In the genomic region with DNA sequence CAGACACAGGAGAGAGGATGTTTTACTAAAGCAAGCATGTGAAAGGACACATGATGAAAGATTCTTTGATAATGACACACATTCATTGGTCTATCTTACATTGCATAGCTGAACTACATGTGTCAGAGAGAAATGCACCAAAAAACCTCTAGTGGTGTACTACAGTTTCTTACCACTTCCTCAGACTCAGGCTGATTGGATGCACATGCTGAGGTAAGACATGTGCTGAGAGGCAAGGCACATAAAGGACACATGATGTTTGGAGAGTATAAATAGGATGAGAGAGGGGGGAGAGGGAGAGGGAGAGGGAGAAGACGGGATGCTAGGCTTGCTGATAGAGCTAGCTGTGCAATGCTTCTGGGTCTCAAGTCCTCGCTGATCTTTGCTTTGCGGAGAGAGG, we compare ENCODE assay signal across 23 mouse cellular contexts.
DNase-seq lines count a peak whose midpoint lies in the region; ATAC-seq and TF ChIP-seq lines count a peak whose summit lies in the region.
"Had no signal": no experiment of that assay in that cellular context is flagged by ENCODE, and none has a peak within 500 bp of the region (broad histone marks: within the 10 kb centered on the region; RNA-seq: fewer than 3 reads in every experiment).

No protein-coding gene starts in this region.

- H3K27me3 ChIP-seq in forebrain, postnatal 0 days (ENCODE audit: insufficient read depth, low read length): no peaks in the 10 kb centered on the region
- H3K27me3 ChIP-seq in forebrain, embryonic 16.5 days (replicated peaks; ENCODE audit: control insufficient read depth, insufficient read depth, low read length): 0 out of 2 replicates have a peak, but pooled peaks cover 3% of the 10 kb centered on the region
- H3K27me3 ChIP-seq in midbrain, embryonic 15.5 days (replicated peaks): no peaks in the 10 kb centered on the region
- no peaks in the 10 kb centered on the region for H3K27me3 ChIP-seq in midbrain, embryonic 13.5 days
- H3K27me3 ChIP-seq: limb, embryonic 12.5 days; megakaryocyte, embryonic 14.5 days; neural tube, embryonic 13.5 days had no signal

- no peak overlapping the region for H3K27ac ChIP-seq in forebrain, postnatal 0 days (ENCODE audit: low read depth, low read length)
- no peak overlapping the region for H3K27ac ChIP-seq in forebrain, embryonic 16.5 days (ENCODE audit: low read length)
- H3K27ac ChIP-seq in midbrain, embryonic 15.5 days: no peak overlapping the region
- H3K27ac ChIP-seq in midbrain, embryonic 13.5 days: no peak overlapping the region
- H3K27ac ChIP-seq: hindbrain, embryonic 10.5 days; limb, embryonic 12.5 days; liver, embryonic 14.5 days; neural tube, embryonic 13.5 days had no signal

- H3K4me1 ChIP-seq in forebrain, postnatal 0 days (ENCODE audit: insufficient read depth): no peaks in the 10 kb centered on the region
- H3K4me1 ChIP-seq in forebrain, embryonic 16.5 days (replicated peaks; ENCODE audit: control insufficient read depth, insufficient read depth, low read length): no peaks in the 10 kb centered on the region
- H3K4me1 ChIP-seq in midbrain, embryonic 15.5 days: no peaks in the 10 kb centered on the region
- no peaks in the 10 kb centered on the region for H3K4me1 ChIP-seq in midbrain, embryonic 13.5 days (replicated peaks)
- H3K4me1 ChIP-seq: hindbrain, embryonic 10.5 days; limb, embryonic 12.5 days; megakaryocyte, embryonic 14.5 days; neural tube, embryonic 13.5 days had no signal

- 88% methylated on average over 2 of the region's 3 CpGs for WGBS in forebrain, postnatal 0 days
- 83% methylated on average over 3 of the region's 3 CpGs for WGBS in forebrain, embryonic 16.5 days
- 100% methylated on average over 2 of the region's 3 CpGs for WGBS in midbrain, embryonic 15.5 days
- 100% methylated on average over 2 of the region's 3 CpGs for WGBS in midbrain, embryonic 13.5 days

- no peak for TF ChIP-seq CTCF in forebrain, postnatal 0 days (IDR thresholded peaks at IDR 0.05; ENCODE audit: low read depth)

- no peak overlapping the region for H3K9ac ChIP-seq in forebrain, postnatal 0 days
- H3K9ac ChIP-seq in forebrain, embryonic 16.5 days (replicated peaks; ENCODE audit: low read depth, low read length): no peak overlapping the region
- H3K9ac ChIP-seq in midbrain, embryonic 15.5 days: no peak overlapping the region
- no peak overlapping the region for H3K9ac ChIP-seq in midbrain, embryonic 13.5 days (replicated peaks)
- H3K9ac ChIP-seq: limb, embryonic 12.5 days; liver, embryonic 14.5 days; neural tube, embryonic 13.5 days had no signal

- H3K36me3 ChIP-seq in forebrain, postnatal 0 days (ENCODE audit: insufficient read depth): no peaks in the 10 kb centered on the region
- no peaks in the 10 kb centered on the region for H3K36me3 ChIP-seq in forebrain, embryonic 16.5 days (ENCODE audit: control insufficient read depth, insufficient read depth)
- no peaks in the 10 kb centered on the region for H3K36me3 ChIP-seq in midbrain, embryonic 15.5 days (replicated peaks)
- H3K36me3 ChIP-seq in midbrain, embryonic 13.5 days: no peaks in the 10 kb centered on the region
- H3K36me3 ChIP-seq: hindbrain, embryonic 10.5 days; limb, embryonic 12.5 days; neural tube, embryonic 13.5 days had no signal

- peak; percentile 58 for ATAC-seq in forebrain, postnatal 0 days
- no peak for ATAC-seq in forebrain, embryonic 16.5 days
- ATAC-seq in midbrain, embryonic 15.5 days (replicated peaks): 0 out of 2 replicates have a peak, but pooled peaks have one; percentile 30
- ATAC-seq in midbrain, embryonic 13.5 days: no peak
- peak; percentile 38 for ATAC-seq in common myeloid progenitor, adult 5-6 weeks (replicated peaks; ENCODE audit: low read depth, poor library complexity, severe bottlenecking)
- ATAC-seq: forebrain, embryonic 14.5 days; inflammation-experienced regulatory T-cells, adult 6 months had no signal

- H3K4me2 ChIP-seq in forebrain, postnatal 0 days (ENCODE audit: low read depth): no peak overlapping the region
- H3K4me2 ChIP-seq in forebrain, embryonic 16.5 days (ENCODE audit: low read length): no peak overlapping the region
- H3K4me2 ChIP-seq in midbrain, embryonic 15.5 days: no peak overlapping the region
- no peak overlapping the region for H3K4me2 ChIP-seq in midbrain, embryonic 13.5 days (replicated peaks)
- H3K4me2 ChIP-seq: limb, embryonic 12.5 days; neural tube, embryonic 13.5 days had no signal

- no peaks in the 10 kb centered on the region for H3K9me3 ChIP-seq in forebrain, postnatal 0 days (ENCODE audit: low read length)
- no peaks in the 10 kb centered on the region for H3K9me3 ChIP-seq in forebrain, embryonic 16.5 days (ENCODE audit: control insufficient read depth, low read length)
- H3K9me3 ChIP-seq in midbrain, embryonic 15.5 days: no peaks in the 10 kb centered on the region
- H3K9me3 ChIP-seq in midbrain, embryonic 13.5 days: no peaks in the 10 kb centered on the region
- H3K9me3 ChIP-seq: limb, embryonic 12.5 days; megakaryocyte, embryonic 14.5 days; neural tube, embryonic 13.5 days had no signal

- DNase-seq in forebrain, postnatal 0 days: no peak
- DNase-seq in cerebellum, adult 9-11 months: no peak
- no peak for DNase-seq in left cerebral cortex, adult 9 months (ENCODE audit: low spot score in 2 of 2)
- DNase-seq: adrenal gland, postnatal 14 days; B cell, adult 2 months; cerebellum, adult 11-12 months; cerebellum, postnatal 25 days; kidney, adult 8-10 months; kidney, postnatal 25 days; right cerebral cortex, postnatal 14 days; spleen, adult 18-20 months; thymus, postnatal 4 days had no signal

- H3K4me3 ChIP-seq in forebrain, postnatal 0 days (ENCODE audit: low read depth, low read length): no peak overlapping the region
- H3K4me3 ChIP-seq in forebrain, embryonic 16.5 days (replicated peaks; ENCODE audit: low read length): no peak overlapping the region
- H3K4me3 ChIP-seq in midbrain, embryonic 15.5 days: no peak overlapping the region
- H3K4me3 ChIP-seq in midbrain, embryonic 13.5 days (replicated peaks): no peak overlapping the region
- H3K4me3 ChIP-seq: hindbrain, embryonic 10.5 days; limb, embryonic 12.5 days; megakaryocyte, embryonic 14.5 days; neural tube, embryonic 13.5 days had no signal

Comparison
In these comparisons a context has a peak if more than half of its experiments do, and no peak if none do; other contexts are left out.
1. ATAC-seq: peak in forebrain, postnatal 0 days (single experiment), midbrain, embryonic 15.5 days (single experiment) and common myeloid progenitor, adult 5-6 weeks (single experiment); none in forebrain, embryonic 16.5 days (single experiment) and midbrain, embryonic 13.5 days (single experiment).